Mouse (Mus musculus): Measurements from ENCODE around the gene Aktip.

Aktip gene

DNA sequence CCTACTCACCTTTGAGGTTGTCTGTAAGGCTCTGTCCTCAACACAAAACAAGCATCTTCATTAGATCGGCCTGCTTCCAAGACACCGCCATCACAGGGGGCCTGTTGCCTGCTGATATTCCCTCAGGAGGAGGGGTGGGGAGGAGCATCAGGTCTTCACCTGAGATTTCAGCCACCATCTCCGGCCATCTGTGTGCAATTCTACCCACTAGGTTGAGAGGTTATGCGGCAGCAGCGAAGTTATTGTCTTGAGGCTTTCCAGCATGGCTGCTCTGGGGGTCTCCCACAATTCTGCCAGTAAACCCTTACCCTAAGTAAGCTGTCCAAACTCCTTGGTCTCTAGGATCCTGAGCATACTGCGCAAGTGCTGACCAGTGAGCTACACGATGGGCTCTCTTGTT, at the start of gene Aktip:
Gene Aktip, minus strand, starts transcription at position 101 of the 400 bp plus-strand sequence.
- DNase-seq, result no peak

- no peak for DNase-seq
Observed at GRCm38 (mm10) chr8:91245821-91246454, 46.2 kb upstream of the Aktip start.

DNA sequence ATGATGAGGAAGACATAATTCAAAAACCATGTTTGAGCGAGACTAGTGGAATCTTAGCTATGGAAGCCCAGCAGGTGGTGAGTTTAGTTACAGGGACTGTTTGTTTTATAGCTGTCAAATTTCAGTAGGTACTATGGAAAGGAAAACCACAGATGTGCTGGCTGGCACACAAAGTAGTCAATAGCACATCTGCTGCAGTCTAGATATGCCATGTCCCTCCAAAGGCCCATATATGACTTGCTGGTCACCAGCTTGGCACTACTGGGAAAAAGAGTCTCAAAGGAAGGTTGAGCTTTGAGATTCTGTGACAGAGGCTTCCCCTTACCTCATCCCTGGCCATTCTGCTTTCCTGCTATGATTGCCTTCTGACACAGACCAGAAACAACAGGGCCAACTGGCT, 42.9 kb upstream of the Aktip start:
- DNase-seq, result no peak

- no peak for DNase-seq
Observed at GRCm38 (mm10) chr8:91241873-91242519, 42.2 kb upstream of the Aktip start.

DNA sequence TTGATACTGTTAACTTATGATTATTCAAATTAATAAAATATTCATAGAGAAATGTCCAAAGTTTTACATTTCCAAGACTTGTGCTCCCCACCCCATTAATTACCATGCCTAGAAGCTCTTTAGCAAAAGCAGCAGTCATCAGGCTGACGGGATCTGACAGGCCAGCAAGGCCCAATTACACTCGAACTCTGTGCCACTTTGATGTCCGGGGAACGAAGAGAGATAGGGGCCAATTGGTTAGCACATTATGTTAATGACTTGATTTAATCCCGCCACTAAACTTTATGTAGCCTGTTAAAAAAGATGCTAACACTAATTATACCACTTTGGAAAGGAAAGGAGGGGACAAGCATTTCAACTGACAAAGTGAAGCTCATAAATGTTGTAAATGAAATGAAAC, 41.6 kb upstream of the Aktip start:
- no peak for DNase-seq

DNA sequence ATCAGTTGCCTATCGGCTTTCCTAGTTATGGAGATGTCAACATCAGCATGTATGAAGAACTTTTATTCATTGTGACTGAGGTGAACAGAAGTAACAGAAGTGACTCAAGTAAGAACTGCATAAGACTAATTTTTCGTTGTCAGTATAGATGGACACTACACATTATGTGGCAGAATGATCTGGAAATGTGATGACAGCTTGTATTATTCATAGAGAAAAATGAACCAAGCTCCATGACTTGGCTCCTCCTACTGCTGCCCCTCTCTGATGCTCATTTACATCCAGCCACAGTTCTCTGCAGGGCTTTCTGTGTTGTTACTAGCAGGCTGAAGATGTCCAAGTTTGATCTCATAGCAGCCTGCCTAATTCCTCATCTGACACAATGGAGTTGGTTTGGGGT, 37.4 kb upstream of the Aktip start:
- no peak for DNase-seq

DNA sequence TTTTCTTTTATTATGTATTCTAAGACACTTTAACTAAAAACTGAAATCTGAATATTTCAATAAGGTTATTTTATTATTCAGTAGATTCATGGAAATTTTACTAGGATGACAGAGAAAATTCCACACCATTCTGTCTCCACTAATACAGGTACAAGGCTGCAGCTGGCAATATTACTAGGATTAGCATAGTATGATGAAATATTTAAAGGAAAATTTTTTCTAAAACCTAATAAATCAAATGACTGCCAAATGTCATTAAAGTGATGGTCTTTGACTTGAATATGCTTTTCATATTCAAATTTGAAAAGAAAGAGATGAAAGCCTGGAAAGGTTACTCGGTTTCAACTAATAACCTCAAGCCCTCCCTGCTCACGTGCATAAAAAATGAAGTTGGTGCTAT, 34.3 kb upstream of the Aktip start:
- DNase-seq, result no peak

- no peak for DNase-seq
Observed at GRCm38 (mm10) chr8:91227421-91227841, 27.7 kb upstream of the Aktip start.

- no peak for DNase-seq
Observed at GRCm38 (mm10) chr8:91224227-91224626, 24.5 kb upstream of the Aktip start.

- no peak for DNase-seq
Observed at GRCm38 (mm10) chr8:91221841-91222240, 22.1 kb upstream of the Aktip start.

- DNase-seq, result no peak
Observed at GRCm38 (mm10) chr8:91218271-91218670, 18.5 kb upstream of the Aktip start.

- no peak for DNase-seq
Observed at GRCm38 (mm10) chr8:91217062-91217905, 17.5 kb upstream of the Aktip start.

DNA sequence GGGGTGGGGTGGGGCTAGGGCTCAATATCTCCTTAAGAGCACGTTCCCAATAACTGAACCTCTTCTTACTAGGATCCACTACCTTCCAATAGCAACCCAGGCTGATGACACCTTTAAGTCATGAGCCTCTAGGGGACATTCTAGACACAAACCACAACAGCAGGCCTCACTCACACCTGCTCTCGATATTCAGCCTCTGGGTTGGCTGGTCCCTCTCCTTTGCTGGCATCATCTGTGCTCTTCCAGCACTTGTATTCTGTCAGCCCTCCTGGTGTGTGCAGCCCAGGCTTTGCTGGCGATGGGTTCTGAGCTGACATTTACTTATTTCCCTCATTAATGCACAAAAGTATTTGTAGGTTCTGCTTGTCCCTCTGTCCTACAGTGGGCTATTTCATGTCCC, 14.5 kb upstream of the Aktip start:
- DNase-seq, result no peak

GRCm38 (mm10) chr8:91212948-91213347, 13.2 kb upstream of the Aktip start:
- DNase-seq, result no peak

DNA sequence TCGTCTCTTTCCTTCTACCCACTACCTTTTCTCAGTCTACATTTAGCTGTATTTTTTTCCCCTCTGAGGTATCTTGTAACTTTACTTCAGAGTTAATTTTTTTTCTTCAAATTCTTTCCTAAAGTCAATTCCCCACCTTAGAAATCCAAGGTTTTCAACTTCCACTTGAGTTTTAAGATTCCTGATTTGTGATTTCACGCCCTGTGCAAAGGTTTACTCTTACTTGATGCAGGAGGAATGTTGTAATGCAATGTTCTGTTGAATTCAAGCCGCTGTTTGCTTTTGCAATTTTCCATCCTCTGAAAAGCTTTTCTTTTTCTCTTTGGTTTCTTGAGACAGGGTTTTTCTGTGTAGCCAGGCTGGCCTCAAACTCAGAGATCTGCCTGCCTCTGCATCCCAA, 9.9 kb upstream of the Aktip start:
- no peak for DNase-seq

GRCm38 (mm10) chr8:91207676-91208075, 7.9 kb upstream of the Aktip start:
- DNase-seq, result no peak

GRCm38 (mm10) chr8:91205897-91206296, 6.1 kb upstream of the Aktip start:
- no peak for DNase-seq

GRCm38 (mm10) chr8:91201184-91201583, 1.4 kb upstream of the Aktip start:
- DNase-seq, result no peak

- peak in 1 of 2 experiments; percentile 11 for DNase-seq
Observed at GRCm38 (mm10) chr8:91198036-91198435, 1.7 kb downstream of the Aktip start.

DNA sequence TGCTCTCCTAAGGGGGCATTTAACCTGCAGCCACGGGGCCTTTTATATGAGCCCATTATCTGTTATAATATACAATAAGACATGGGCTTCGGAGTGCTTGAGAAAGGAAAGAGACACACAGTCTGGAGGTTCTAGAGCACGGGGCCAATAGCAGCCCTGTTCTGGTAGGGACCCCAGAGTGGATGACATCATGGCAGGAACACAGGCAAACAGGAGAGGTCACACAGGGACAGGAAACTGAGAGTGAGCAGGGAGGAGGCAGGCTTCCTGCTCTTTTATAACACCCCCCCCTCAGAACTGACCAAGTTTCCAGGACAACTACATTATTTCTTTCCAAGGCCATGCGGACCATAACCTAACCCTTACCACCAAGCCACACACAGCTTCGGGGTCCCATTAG, 2.5 kb downstream of the Aktip start:
- no peak for DNase-seq

- DNase-seq, result peak in 1 of 2 experiments; percentile 4
Observed at GRCm38 (mm10) chr8:91196661-91197060, 3.1 kb downstream of the Aktip start.

GRCm38 (mm10) chr8:91194081-91194480, 5.7 kb downstream of the Aktip start:
- DNase-seq, result no peak

DNA sequence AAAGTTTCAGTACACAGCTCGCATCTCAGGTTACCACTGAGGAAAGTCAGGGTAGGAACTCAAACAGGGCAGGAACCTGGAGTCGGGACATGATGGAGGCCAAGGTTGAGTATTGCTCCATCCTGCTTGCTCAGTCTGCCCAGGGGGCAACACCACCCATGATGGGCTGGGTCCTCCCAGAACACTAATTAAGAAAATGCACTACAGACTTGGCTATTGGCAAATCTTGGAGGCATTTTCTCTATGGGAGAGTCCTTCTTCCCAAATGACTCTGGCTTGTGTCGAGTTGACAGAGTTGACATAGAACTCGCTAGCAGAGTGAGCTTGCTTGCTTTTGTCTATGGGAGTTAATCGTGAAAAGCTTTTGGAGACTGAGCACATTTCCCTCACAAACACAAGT, 6.8 kb downstream of the Aktip start:
- DNase-seq, result no peak

- DNase-seq, result peak; percentile 61 to 66
Observed at GRCm38 (mm10) chr8:91190816-91191340, 8.9 kb downstream of the Aktip start.
